Mouse (Mus musculus): ENCODE measurements around the gene Shb. TPM values are rescaled to one million over a fixed set of nuclear protein-coding genes. Genes with fewer than 3 reads are reported as not detected.

Gene Shb
- polyA plus RNA-seq, 1 experiment: 36.2 TPM

DNA sequence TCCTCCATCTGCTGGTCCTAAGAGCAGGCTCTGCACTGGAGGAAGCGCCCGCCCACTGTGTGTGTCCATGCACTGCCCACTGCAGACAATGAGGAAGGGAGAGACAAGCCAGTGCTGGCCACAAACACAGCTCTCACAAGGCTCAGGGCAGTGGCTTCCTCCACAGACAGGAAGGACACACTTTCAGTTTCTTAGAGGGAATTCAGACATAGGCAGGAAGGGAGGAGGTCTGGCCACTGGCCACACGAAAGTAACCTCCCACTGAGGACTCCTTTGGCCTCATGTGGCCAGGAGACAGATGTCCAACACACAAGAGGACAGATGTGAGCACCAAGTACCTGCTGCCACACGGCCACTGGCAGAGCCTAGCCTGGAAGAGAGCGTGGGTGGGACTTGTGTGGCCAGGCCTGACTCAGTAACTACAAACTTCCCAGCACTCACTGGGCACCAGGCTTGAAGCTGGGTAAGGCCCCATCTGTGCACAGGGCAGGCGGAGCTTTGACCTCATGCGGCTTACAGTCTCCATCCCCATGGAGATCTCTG is 79.6 kb downstream of the Shb start:
- Histone ChIP-seq H3K4me1 (ENCODE audit: control insufficient read depth, insufficient read depth, low read length) (peaks cover 22% of the 10 kb centered on the region), H3K4me3 (replicated peaks; ENCODE audit: extremely low read depth, low read depth, low read length) (peak overlapping the region; percentile 10)
- TF ChIP-seq POLR2A (IDR thresholded peaks at IDR 0.05; ENCODE audit: borderline replicate concordance, extremely low read depth, low read depth, low read length): 0 out of 2 replicates have a peak, but pooled peaks have one; percentile 9
- TF ChIP-seq CTCF (IDR thresholded peaks at IDR 0.05; ENCODE audit: insufficient read depth, low read length): no peak
- DNase-seq: peak; percentile 61
- 37% methylated on average over 7 of the region's 7 CpGs for WGBS

DNA sequence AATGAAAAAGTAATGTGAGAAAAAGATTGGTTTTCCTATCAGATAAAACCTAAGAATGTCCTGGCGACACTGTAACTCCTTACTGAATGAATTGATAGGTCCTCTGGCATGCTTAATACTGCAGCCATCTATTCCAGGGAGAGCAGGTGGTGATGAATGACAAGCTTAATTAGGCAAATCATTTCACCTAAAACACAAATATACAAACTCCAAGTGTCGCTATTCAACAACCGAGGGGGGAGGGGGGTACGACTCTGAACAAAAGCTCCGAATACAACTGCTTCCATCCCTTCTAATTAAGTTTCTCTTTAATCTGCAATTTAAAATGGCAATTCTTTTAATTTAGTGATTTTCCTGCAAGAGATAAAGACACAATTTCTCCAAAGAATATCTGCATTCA is 83.3 kb downstream of the Shb start:
- no peak for TF ChIP-seq CTCF (IDR thresholded peaks at IDR 0.05; ENCODE audit: insufficient read depth, low read length)
- no peak for TF ChIP-seq POLR2A (IDR thresholded peaks at IDR 0.05; ENCODE audit: borderline replicate concordance, extremely low read depth, low read depth, low read length)
- Histone ChIP-seq H3K4me3 (replicated peaks; ENCODE audit: extremely low read depth, low read depth, low read length) (no peak overlapping the region), H3K4me1 (ENCODE audit: control insufficient read depth, insufficient read depth, low read length) (peaks cover 22% of the 10 kb centered on the region)
- WGBS: 88% methylated on average over 5 of the region's 5 CpGs
- no peak for DNase-seq

DNA sequence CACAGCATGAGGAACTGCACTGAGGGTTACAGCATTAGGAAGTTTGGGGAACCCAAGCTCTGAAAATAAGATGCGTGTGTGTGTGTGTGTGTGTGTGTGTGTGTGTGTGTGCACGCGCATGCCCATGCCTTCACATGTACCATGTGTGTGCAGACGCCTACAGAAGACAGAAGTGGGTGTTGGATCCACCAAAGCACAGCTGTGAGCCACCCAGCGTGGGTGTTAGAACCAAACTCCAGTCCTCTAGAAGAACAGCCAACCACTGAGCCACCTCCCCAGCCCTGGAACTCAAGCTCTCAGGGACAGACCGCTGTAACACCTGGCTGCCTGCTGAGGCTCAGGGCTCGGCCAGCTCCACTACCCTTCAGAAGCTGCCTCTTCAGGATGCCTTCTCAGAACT is 83.8 kb downstream of the Shb start:
- peaks cover 19% of the 10 kb centered on the region for H3K4me1 ChIP-seq (ENCODE audit: control insufficient read depth, insufficient read depth, low read length)
- WGBS: 81% methylated on average over 7 of the region's 7 CpGs
- TF ChIP-seq CTCF (IDR thresholded peaks at IDR 0.05; ENCODE audit: insufficient read depth, low read length) (no peak), POLR2A (IDR thresholded peaks at IDR 0.05; ENCODE audit: borderline replicate concordance, extremely low read depth, low read depth, low read length) (no peak)
- no peak overlapping the region for H3K4me3 ChIP-seq (replicated peaks; ENCODE audit: extremely low read depth, low read depth, low read length)
- no peak for DNase-seq

DNA sequence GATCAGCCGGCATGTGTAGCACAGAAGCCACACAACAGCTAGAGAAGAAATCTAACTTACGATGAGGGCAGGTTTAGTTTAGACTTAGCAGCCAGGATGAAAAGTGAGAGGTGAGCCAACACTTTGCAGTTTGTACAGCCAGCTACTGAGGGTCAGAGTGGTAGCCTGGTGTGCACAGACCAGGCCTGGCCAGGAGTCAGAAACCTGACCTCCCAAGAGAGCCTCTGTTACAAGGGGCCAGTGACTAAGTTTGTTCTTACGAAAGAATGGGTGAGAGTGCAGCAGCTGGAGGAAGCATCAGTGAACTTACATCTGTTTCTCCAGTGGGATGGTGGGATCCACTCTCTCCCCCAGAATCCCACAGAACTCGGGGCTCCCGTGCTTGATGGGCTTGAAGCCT is 85.1 kb downstream of the Shb start:
- WGBS: 75% methylated on average over 5 of the region's 5 CpGs
- Histone ChIP-seq H3K4me3 (replicated peaks; ENCODE audit: extremely low read depth, low read depth, low read length) (no peak overlapping the region), H3K4me1 (ENCODE audit: control insufficient read depth, insufficient read depth, low read length) (peaks cover 8% of the 10 kb centered on the region)
- TF ChIP-seq CTCF (IDR thresholded peaks at IDR 0.05; ENCODE audit: insufficient read depth, low read length): no peak
- TF ChIP-seq POLR2A (IDR thresholded peaks at IDR 0.05; ENCODE audit: borderline replicate concordance, extremely low read depth, low read depth, low read length): no peak
- DNase-seq: no peak

DNA sequence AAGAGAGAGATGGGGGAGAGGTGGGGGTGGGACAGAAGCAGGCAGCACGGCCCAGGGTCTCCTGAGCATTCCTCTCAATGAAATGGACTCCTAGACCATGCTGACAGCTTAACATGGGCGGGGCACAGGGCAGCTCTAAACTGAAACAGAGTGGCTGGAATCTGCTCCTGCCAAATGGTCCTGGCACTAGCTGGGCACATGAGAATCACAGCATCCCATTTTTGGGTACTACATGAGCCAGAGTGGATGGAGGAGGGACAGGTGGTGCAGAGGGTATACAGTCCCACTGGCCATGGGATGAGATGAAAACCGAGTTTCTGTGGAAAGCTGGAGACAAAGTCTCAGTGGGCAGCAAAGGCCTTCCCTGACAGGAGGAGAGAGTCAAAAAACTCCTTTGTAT is 87.0 kb downstream of the Shb start:
- TF ChIP-seq CTCF (IDR thresholded peaks at IDR 0.05; ENCODE audit: insufficient read depth, low read length): no peak
- no peak for TF ChIP-seq POLR2A (IDR thresholded peaks at IDR 0.05; ENCODE audit: borderline replicate concordance, extremely low read depth, low read depth, low read length)
- DNase-seq: no peak
- WGBS: 76% methylated on average over 3 of the region's 3 CpGs
- Histone ChIP-seq H3K4me1 (ENCODE audit: control insufficient read depth, insufficient read depth, low read length) (peaks cover 3% of the 10 kb centered on the region; the same call in 1 of the 2 replicates), H3K4me3 (replicated peaks; ENCODE audit: extremely low read depth, low read depth, low read length) (no peak overlapping the region)

DNA sequence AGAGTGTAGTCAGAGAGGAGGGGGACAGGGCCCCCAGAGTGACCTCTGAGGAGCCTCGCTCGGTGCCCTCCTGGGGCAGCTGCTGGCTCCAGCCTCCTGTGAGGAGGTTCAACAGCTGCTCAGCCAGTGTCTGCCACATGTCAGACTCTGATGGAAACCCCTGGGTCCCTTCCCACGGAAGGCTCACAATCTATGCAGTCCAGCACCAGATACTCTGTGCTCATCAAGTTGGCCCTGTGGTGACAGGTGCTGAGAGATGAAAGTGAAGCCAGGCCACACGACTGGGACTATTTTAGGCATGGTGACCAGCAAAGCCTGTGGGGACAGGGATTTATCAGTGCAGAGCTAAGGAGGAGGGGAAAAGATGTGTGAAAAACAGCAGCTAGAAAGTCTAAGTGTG is 87.5 kb downstream of the Shb start:
- DNase-seq: no peak
- Histone ChIP-seq H3K4me3 (replicated peaks; ENCODE audit: extremely low read depth, low read depth, low read length) (no peak overlapping the region), H3K4me1 (ENCODE audit: control insufficient read depth, insufficient read depth, low read length) (peaks cover 3% of the 10 kb centered on the region; the same call in 1 of the 2 replicates)
- 80% methylated on average over 4 of the region's 4 CpGs for WGBS
- TF ChIP-seq CTCF (IDR thresholded peaks at IDR 0.05; ENCODE audit: insufficient read depth, low read length) (no peak), POLR2A (IDR thresholded peaks at IDR 0.05; ENCODE audit: borderline replicate concordance, extremely low read depth, low read depth, low read length) (no peak)

DNA sequence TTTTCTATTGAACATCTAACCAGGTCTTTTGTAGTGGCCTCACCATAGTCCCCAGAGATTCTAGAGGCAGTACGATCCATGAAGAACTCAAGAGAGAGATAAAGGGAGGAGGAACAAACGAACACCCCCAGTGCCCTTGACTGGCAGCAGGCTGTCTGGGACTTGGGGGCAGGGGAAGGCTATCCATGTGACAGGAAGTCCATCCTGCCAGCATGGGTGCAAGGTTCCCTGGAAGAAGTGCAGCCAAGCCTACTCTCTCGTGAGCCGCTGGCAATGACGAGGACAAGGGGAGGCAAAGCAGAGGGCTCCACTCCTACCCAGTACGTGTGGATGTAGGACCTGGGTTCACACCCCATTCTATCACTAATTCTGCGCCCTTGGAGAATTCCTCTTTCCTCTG is 88.6 kb downstream of the Shb start:
- TF ChIP-seq CTCF (IDR thresholded peaks at IDR 0.05; ENCODE audit: insufficient read depth, low read length) (no peak), POLR2A (IDR thresholded peaks at IDR 0.05; ENCODE audit: borderline replicate concordance, extremely low read depth, low read depth, low read length) (no peak)
- H3K4me3 ChIP-seq (replicated peaks; ENCODE audit: extremely low read depth, low read depth, low read length): no peak overlapping the region
- WGBS: 47% methylated on average over 7 of the region's 7 CpGs
- no peak for DNase-seq
- H3K4me1 ChIP-seq (ENCODE audit: control insufficient read depth, insufficient read depth, low read length): peaks cover 3% of the 10 kb centered on the region; the same call in 1 of the 2 replicates

DNA sequence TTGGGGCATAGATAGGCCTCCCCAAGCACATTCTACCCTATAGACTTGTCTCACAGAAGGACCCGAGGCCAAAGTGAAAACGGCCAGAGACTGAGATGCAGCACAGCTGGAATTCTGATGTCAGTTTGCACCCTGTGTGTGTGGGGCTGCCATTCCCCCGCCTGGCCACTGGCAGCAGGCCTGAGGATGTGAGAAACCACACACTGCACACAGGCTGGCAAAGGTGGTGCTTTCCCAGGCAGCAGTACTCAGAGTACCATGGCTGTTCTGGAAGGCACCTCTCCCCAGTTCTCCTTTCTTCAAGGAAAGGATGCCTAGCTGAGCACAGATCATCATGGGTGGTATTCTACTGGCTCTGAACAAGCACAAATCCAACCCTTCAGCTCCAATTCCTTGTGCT is 90.0 kb downstream of the Shb start:
- WGBS: 78% methylated on average over 3 of the region's 3 CpGs
- Histone ChIP-seq H3K4me1 (ENCODE audit: control insufficient read depth, insufficient read depth, low read length) (no peaks in the 10 kb centered on the region), H3K4me3 (replicated peaks; ENCODE audit: extremely low read depth, low read depth, low read length) (no peak overlapping the region)
- 0 out of 2 replicates have a peak, but pooled peaks have one; percentile 11 for TF ChIP-seq CTCF (IDR thresholded peaks at IDR 0.05; ENCODE audit: insufficient read depth, low read length)
- TF ChIP-seq POLR2A (IDR thresholded peaks at IDR 0.05; ENCODE audit: borderline replicate concordance, extremely low read depth, low read depth, low read length): no peak
- no peak for DNase-seq

DNA sequence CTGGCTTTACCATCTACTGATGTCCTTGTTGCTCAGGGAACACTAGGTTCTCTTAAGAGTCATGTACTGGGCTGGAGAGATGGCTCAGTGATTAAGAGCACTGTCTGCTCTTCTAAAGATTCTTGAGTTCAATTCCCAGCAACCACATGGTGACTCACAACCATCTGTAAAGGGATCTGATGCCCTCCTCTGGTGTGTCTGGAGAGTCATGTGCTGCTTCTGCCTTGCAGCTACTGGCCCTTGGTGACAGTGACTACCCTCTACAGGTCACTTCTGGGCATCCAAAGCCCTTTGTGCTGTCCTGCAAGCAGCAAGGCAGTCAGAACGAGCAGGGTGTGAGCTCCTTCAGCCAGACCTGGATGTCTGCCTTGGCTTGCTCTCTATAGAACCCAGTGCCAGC is 90.5 kb downstream of the Shb start:
- TF ChIP-seq CTCF (IDR thresholded peaks at IDR 0.05; ENCODE audit: insufficient read depth, low read length) (no peak), POLR2A (IDR thresholded peaks at IDR 0.05; ENCODE audit: borderline replicate concordance, extremely low read depth, low read depth, low read length) (no peak)
- 72% methylated on average over 1 of the region's 1 CpGs for WGBS
- H3K4me3 ChIP-seq (replicated peaks; ENCODE audit: extremely low read depth, low read depth, low read length): no peak overlapping the region
- no peak for DNase-seq
- H3K4me1 ChIP-seq (ENCODE audit: control insufficient read depth, insufficient read depth, low read length): no peaks in the 10 kb centered on the region

DNA sequence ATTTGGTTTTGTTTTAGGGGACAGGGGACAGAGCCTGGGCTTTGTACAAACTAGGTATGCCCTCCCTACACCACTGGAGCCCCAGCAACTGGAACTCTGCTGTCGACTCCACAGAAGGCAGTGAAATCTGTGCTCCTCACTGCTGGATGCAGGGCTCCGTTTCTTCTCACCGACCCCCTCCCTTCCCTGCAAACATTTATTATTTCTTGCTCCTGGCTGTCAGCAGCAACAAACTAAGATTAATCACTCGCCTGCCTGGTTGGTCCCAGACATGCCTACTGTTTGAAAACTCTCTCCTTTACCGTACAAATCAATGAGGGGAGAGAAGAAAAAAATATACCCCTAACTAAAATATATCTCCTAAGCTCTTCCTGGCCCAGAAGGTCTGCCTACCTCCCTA is 93.0 kb downstream of the Shb start:
- Histone ChIP-seq H3K4me1 (ENCODE audit: control insufficient read depth, insufficient read depth, low read length) (no peaks in the 10 kb centered on the region; the same call in 1 of the 2 replicates), H3K4me3 (replicated peaks; ENCODE audit: extremely low read depth, low read depth, low read length) (no peak overlapping the region)
- 52% methylated on average over 5 of the region's 5 CpGs for WGBS
- DNase-seq: no peak
- no peak for TF ChIP-seq POLR2A (IDR thresholded peaks at IDR 0.05; ENCODE audit: borderline replicate concordance, extremely low read depth, low read depth, low read length)
- no peak for TF ChIP-seq CTCF (IDR thresholded peaks at IDR 0.05; ENCODE audit: insufficient read depth, low read length)

All from lung, adult 2 months (tissue).